Mouse (Mus musculus): Measurements from ENCODE around the gene Stard7. TPM values are rescaled to one million over a fixed set of nuclear protein-coding genes. Genes with fewer than 3 reads are reported as not detected.
A peak's percentile ranks its signal among the peaks of the same experiment; 100 is the strongest.

The Stard7 gene
- polyA plus RNA-seq, 1 experiment from 2014 or later: 37.5 TPM

DNA sequence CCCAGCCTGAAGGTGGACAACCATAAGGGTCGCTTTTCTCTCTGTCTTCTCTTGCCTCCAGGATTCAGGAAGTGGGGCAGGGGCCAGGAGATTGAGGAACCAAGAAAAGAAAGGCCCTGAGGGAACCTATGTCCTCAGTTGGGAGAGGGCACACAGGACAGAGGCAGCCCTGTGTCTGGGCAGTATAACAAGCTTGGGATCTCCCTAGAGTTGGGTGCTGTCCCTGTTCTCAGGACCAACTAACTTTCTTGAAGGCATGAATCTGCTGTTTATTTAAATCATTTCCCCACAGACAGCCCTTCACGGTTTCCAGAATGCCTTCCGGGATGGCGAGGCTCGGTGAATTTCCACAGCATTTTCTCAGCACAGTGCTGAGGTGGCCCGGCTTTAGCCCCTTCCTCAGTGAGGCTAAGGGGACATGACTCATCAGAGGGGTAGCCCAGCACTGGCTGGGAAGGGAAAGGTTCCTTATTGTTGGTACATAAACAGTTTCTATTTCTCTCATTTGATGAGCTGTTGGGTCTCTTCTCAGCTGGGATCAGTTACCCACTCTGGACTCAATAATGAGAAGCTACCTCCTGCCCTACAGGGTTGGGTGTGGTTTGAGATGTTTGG lies 52.8 kb downstream of the Stard7 start:
- H3K27ac ChIP-seq (replicated peaks): no peak overlapping the region
- WGBS (ENCODE audit: insufficient replicate concordance): 48% methylated on average over 6 of the region's 6 CpGs

DNA sequence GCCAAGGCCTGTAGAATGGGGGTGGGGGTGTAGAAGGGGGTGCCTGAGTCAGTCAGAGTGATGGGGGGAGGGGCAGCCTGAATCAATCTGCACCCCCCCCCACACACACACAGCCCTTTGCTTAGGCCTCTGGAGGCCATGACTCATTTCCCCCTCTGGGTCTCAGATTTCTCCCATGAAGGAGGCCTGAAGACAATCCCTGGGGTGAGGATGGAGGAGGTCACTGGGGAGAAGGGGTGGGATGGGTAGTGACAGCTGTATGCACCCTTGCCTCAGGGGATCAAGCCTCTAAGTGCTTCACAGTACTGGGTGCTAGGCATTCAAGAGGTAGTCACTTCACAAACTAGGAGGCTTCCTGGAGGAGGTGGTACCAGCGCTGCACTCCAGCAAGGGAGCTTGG lies 53.6 kb downstream of the Stard7 start:
- Histone ChIP-seq H3K4me3 (replicated peaks) (no peak overlapping the region), H3K27me3 (no peaks in the 10 kb centered on the region), H3K4me2 (no peak overlapping the region), H3K9me3 (replicated peaks) (no peaks in the 10 kb centered on the region), H3K9ac (no peak overlapping the region), H3K27ac (replicated peaks) (no peak overlapping the region), H3K4me1 (replicated peaks) (peaks cover 12% of the 10 kb centered on the region), H3K36me3 (replicated peaks) (no peaks in the 10 kb centered on the region)
- ATAC-seq (ENCODE audit: insufficient read depth): no peak
- 71% methylated on average over 1 of the region's 1 CpGs for WGBS (ENCODE audit: insufficient replicate concordance)

More for the DNA sequence above, 52.8 kb downstream of the Stard7 start:
- Histone ChIP-seq H3K4me3 (replicated peaks) (no peak overlapping the region), H3K4me2 (no peak overlapping the region), H3K9ac (no peak overlapping the region), H3K9me3 (replicated peaks) (no peaks in the 10 kb centered on the region), H3K36me3 (replicated peaks) (no peaks in the 10 kb centered on the region), H3K27me3 (no peaks in the 10 kb centered on the region), H3K4me1 (replicated peaks) (peaks cover 4% of the 10 kb centered on the region; the same call in 1 of the 2 replicates)
- no peak for ATAC-seq (ENCODE audit: insufficient read depth)

DNA sequence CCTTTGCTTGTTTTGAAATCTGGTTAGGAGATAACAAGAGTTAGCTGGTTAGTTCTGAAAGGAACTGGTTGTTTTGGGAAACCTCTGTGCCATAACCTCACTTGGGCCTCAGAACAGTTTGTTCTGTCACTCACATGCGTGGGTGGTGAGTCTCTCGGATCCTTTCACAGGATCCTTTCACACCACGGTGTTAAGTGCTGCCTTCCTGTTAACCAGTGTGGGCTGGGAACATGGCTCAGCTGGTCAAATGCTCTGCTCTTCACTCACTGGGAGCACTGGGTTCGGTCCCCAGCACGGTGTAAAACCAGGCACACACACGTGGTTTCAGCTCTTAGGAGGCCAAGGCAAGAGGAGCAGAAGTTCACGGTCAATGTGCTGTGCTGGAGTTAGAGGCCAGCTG lies 54.4 kb downstream of the Stard7 start:
- Histone ChIP-seq H3K27ac (replicated peaks) (no peak overlapping the region), H3K27me3 (no peaks in the 10 kb centered on the region), H3K4me1 (replicated peaks) (peaks cover 19% of the 10 kb centered on the region), H3K9ac (no peak overlapping the region), H3K9me3 (replicated peaks) (no peaks in the 10 kb centered on the region), H3K4me2 (no peak overlapping the region), H3K4me3 (replicated peaks) (no peak overlapping the region), H3K36me3 (replicated peaks) (no peaks in the 10 kb centered on the region)
- WGBS (ENCODE audit: insufficient replicate concordance): 32% methylated on average over 7 of the region's 7 CpGs
- no peak for ATAC-seq (ENCODE audit: insufficient read depth)

DNA sequence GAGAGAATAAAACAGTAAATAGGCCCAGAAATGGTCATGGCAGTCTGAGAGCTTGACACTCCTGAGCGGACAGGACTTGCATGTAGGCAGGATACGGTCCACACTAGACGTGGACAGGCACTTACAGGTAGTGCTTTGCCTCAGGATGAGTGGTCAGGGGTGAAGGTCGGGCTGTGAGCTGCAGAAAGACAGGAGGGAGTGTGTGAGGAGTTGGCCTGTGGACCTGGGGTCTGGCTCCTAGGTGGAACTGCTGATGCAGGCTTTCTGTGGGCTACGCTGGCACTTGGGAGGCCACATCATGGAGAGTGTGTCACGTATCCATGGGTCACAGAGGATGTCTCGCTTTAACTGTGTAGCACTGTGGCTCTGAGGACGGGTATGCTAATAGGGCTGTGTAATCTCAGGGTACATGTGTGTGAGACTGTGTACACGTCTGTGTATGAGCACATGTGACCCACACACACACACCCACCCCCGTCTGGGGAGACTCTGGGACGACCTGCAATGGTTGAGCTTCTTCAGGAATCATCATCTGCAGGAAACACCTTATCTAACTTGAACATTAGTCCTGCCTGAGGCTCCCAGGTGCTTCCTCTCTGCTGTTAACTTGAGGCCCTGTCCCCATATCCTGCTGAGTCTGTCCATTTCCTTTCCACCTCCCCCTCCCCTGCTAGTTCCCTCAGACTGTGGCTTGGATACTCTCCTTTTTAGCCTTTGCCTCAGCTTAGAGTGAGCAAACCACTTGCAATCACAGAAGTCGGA lies 58.3 kb downstream of the Stard7 start:
- Histone ChIP-seq H3K4me1 (replicated peaks) (peaks cover 15% of the 10 kb centered on the region), H3K27ac (replicated peaks) (no peak overlapping the region), H3K9me3 (replicated peaks) (no peaks in the 10 kb centered on the region), H3K4me3 (replicated peaks) (no peak overlapping the region), H3K4me2 (no peak overlapping the region), H3K27me3 (peaks cover 5% of the 10 kb centered on the region; the same call in 1 of the 2 replicates), H3K9ac (no peak overlapping the region), H3K36me3 (replicated peaks) (no peaks in the 10 kb centered on the region)
- 21% methylated on average over 12 of the region's 12 CpGs for WGBS (ENCODE audit: insufficient replicate concordance)
- ATAC-seq (ENCODE audit: insufficient read depth): peak; percentile 62; the same call in 1 of the 2 replicates

DNA sequence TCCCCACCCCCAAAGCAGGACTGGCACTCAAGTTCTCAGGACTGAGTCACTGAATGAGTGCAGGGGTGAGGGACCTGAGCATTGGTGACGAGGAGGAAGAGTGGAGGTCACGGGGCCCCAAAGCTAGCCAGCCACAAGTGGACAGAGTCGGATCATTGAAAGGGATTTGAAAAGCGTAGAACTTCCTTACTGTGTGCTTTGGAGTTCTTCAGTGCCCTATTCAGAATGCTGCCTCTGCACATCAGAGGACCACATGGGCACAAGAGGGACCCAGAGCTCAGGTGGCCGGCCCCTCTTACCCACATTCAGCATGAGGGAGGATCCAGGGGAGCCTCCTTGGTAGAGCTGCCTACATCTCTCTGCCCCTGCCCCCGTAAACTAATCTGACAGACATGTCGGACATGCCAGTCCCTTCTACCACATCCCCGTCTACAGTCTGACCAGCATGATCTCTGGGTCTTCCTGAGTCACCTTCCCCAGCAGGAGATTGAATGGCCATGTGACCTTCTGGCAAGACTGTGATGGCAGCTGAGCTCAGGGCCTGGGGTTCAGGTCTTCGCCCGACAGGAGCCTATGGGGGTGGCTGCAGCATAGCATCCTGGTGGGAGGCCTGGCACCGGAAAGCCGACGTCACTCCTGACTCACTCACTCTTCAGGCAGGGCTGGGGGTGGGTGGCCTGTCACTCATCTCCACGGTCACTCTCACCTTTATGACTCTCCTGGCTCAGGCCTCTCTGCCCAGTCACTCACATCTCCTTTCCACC lies 63.0 kb downstream of the Stard7 start:
- Histone ChIP-seq H3K9me3 (replicated peaks) (no peaks in the 10 kb centered on the region), H3K27ac (replicated peaks) (no peak overlapping the region), H3K27me3 (peaks cover 52% of the 10 kb centered on the region), H3K36me3 (replicated peaks) (no peaks in the 10 kb centered on the region), H3K9ac (no peak overlapping the region), H3K4me3 (replicated peaks) (no peak overlapping the region), H3K4me2 (no peak overlapping the region), H3K4me1 (replicated peaks) (peaks cover 56% of the 10 kb centered on the region)
- 58% methylated on average over 14 of the region's 14 CpGs for WGBS (ENCODE audit: insufficient replicate concordance)
- no peak for ATAC-seq (ENCODE audit: insufficient read depth)

DNA sequence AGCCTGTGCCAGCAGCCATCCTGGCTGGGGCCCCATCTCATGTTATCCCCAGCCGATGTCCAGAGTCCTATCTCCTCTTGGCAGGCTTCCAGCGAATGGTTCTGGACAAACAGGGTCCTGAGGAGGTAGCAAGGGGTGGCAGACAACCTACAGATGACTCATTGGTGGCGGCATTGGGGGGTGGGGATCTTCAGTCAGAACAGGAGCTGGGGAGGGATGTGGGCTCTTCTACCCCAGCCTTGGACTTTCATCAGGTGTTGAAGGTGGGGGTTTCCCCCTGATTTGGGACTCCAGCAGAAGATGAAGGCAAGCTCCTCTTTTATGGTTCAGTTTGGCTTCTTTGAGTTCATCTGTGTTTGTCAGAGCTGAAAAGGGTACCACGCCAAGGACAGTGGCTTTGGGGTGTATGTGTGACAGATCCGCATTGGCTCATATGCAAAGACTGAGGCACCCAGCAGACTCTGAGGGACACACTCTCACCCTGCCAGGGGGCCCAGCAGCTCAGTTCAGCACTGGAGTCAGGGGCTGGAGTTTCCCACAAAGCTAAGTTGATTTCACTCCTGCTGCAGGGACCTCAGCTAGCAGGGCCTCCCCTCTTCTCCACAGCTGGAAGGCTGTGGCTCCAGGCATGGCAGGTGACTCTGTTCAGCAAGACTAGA lies 64.1 kb downstream of the Stard7 start:
- H3K36me3 ChIP-seq (replicated peaks): no peaks in the 10 kb centered on the region
- H3K4me1 ChIP-seq (replicated peaks): peaks cover 54% of the 10 kb centered on the region
- H3K9ac ChIP-seq: no peak overlapping the region
- no peak for ATAC-seq (ENCODE audit: insufficient read depth)
- H3K4me3 ChIP-seq (replicated peaks): no peak overlapping the region
- whole genome bisulfite sequencing (ENCODE audit: insufficient replicate concordance): 38% methylated on average over 5 of the region's 5 CpGs
- no peak overlapping the region for H3K4me2 ChIP-seq
- no peaks in the 10 kb centered on the region for H3K9me3 ChIP-seq (replicated peaks)
- peaks cover 56% of the 10 kb centered on the region for H3K27me3 ChIP-seq
- no peak overlapping the region for H3K27ac ChIP-seq (replicated peaks)

DNA sequence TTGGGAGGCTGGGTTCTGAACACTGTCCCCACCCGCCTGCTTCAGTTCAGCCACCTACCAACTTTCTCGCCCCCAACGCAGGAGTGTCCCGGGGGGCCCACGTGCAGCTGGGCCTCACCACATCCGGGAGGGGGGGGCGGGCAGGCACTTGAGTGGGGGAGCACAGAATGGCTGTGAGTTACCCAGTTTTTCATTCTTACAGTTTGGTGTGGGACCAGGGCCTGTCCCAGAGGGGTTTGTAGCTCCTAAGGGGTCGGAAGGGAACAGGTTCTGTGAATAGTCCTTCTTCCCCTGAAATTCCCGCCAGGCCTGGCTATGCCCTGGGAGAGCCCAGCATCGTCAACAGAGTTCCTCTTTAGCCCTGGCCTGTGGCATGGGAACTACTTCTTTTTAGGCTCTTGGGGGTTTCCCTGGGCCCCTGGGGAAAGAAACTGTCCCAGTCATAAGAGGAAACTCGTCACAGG lies 65.1 kb downstream of the Stard7 start:
- Histone ChIP-seq H3K27ac (replicated peaks) (no peak overlapping the region), H3K36me3 (replicated peaks) (no peaks in the 10 kb centered on the region), H3K27me3 (peaks cover 56% of the 10 kb centered on the region), H3K4me3 (replicated peaks) (no peak overlapping the region), H3K9ac (no peak overlapping the region), H3K9me3 (replicated peaks) (no peaks in the 10 kb centered on the region), H3K4me2 (peak overlapping the region; percentile 75), H3K4me1 (replicated peaks) (peaks cover 50% of the 10 kb centered on the region)
- WGBS (ENCODE audit: insufficient replicate concordance): 12% methylated on average over 11 of the region's 11 CpGs
- ATAC-seq (ENCODE audit: insufficient read depth): no peak

DNA sequence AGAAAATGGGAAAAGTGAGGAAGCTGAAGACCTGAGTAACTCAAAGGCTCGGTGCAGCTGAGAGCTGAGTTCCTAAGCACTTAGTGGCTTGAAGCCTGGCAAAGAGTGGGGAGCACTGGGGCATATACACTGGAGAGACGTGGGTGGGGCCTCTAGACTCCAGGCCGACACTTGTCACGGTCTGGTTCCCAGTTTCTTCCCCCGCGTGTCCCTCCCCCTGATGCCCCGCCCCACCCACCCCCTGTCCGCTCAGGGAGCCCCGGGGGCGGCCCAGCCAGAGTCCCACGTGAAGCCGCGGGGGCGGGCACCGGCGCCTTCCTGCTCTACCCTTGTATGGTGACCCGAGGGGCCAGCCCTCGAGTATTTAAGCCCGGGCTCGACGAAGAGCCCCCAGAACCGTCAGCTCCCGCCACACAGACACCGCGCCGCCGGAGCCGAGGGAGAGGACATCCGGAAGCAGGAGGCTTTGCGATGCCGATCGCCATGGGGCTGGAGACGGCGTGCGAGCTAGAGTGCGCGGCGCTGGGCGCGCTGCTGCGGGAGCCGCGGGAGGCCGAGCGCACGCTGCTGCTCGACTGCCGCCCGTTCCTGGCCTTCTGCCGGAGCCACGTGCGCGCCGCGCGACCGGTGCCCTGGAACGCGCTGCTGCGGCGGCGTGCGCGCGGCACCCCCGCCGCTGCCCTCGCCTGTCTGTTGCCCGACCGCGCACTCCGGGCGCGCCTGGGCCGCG lies 65.9 kb downstream of the Stard7 start, which contains the start of gene Dusp2:
Gene Dusp2, plus strand, starts transcription at position 393 of the 730 bp plus-strand sequence.
- Histone ChIP-seq H3K27ac (replicated peaks) (no peak within 1 kb of the TSS), H3K9ac (peak within 1 kb of the TSS; percentile 32; the same call in 1 of the 2 replicates), H3K9me3 (replicated peaks) (no peaks in the 10 kb centered on the region), H3K4me3 (replicated peaks) (peak within 1 kb of the TSS; percentile 53), H3K4me2 (peak within 1 kb of the TSS; percentile 75), H3K36me3 (replicated peaks) (no peaks in the 10 kb centered on the region), H3K27me3 (peaks cover 56% of the 10 kb centered on the region), H3K4me1 (replicated peaks) (peaks cover 50% of the 10 kb centered on the region)
- ATAC-seq (ENCODE audit: insufficient read depth): peak; percentile 73
- WGBS (ENCODE audit: insufficient replicate concordance): under 1% methylated on average over 76 of the region's 76 CpGs

DNA sequence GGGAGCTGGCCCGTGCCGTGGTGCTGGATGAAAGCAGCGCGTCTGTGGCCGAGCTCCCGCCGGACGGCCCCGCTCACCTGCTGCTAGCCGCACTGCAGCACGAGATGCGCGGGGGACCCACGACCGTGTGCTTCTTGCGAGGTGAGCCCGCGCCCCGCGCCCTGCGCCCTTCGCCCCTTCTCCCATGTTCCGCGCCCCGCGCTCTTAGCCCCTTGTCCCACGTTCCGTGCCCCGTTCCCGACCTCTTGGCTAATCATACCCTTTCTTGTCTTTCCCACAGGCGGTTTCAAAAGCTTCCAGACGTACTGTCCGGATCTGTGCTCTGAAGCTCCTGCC lies 66.4 kb downstream of the Stard7 start:
- H3K27ac ChIP-seq (replicated peaks): no peak overlapping the region
- H3K9me3 ChIP-seq (replicated peaks): no peaks in the 10 kb centered on the region
- 1% methylated on average over 33 of the region's 33 CpGs for WGBS (ENCODE audit: insufficient replicate concordance)
- ATAC-seq (ENCODE audit: insufficient read depth): no peak; the same call in 1 of the 2 replicates
- peak overlapping the region; percentile 75 for H3K4me2 ChIP-seq
- peak overlapping the region; percentile 53 for H3K4me3 ChIP-seq (replicated peaks)
- H3K36me3 ChIP-seq (replicated peaks): no peaks in the 10 kb centered on the region
- H3K4me1 ChIP-seq (replicated peaks): peaks cover 50% of the 10 kb centered on the region
- peak overlapping the region; percentile 32; the same call in 1 of the 2 replicates for H3K9ac ChIP-seq
- peaks cover 56% of the 10 kb centered on the region for H3K27me3 ChIP-seq

DNA sequence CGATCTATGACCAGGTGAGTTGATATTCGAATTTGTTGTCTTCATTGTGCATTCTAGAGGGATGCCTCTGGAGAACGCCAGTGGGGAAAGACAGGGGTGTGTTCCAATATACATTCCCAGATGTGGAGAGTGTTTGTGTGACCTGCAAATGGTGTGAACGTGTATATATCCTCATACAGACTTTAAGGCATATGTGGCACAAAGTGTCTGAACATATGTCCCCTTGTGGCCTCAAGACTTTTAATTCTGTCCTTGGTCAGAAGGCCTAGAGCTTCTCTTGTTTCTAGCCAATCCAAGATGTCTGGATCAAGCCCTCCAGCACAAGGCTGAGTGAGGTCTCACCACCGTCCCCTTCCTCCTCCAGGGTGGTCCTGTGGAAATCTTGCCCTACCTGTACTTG lies 66.9 kb downstream of the Stard7 start:
- Histone ChIP-seq H3K27me3 (peaks cover 56% of the 10 kb centered on the region), H3K4me2 (peak overlapping the region; percentile 75), H3K9me3 (replicated peaks) (no peaks in the 10 kb centered on the region), H3K27ac (replicated peaks) (no peak overlapping the region), H3K9ac (no peak overlapping the region), H3K4me3 (replicated peaks) (peak overlapping the region; percentile 53), H3K36me3 (replicated peaks) (no peaks in the 10 kb centered on the region), H3K4me1 (replicated peaks) (peaks cover 50% of the 10 kb centered on the region)
- WGBS (ENCODE audit: insufficient replicate concordance): 13% methylated on average over 5 of the region's 5 CpGs
- ATAC-seq (ENCODE audit: insufficient read depth): no peak
